Mouse (Mus musculus): Measurements from ENCODE around the gene Dnase2b.

Gene Dnase2b

GRCm38 (mm10) chr3:146569594-146569993, 45.8 kb downstream of the Dnase2b start:
- DNase-seq (ENCODE audit: low read depth): no peak

GRCm38 (mm10) chr3:146567884-146568530, 47.4 kb downstream of the Dnase2b start:
- peak; percentile 82 for DNase-seq (ENCODE audit: low read depth)

GRCm38 (mm10) chr3:146567366-146567765, 48.0 kb downstream of the Dnase2b start:
- peak; percentile 58 for DNase-seq (ENCODE audit: low read depth)

- DNase-seq (ENCODE audit: low read depth): no peak
These were observed 50.4 kb downstream of the Dnase2b start for GRCm38 (mm10) chr3:146565065-146565411.

- peak; percentile 94 for DNase-seq (ENCODE audit: low read depth)
These were observed 50.9 kb downstream of the Dnase2b start for GRCm38 (mm10) chr3:146564268-146565064.

- DNase-seq (ENCODE audit: low read depth): no peak
These were observed 52.5 kb downstream of the Dnase2b start for GRCm38 (mm10) chr3:146562936-146563335.

- DNase-seq (ENCODE audit: low read depth): no peak
These were observed 57.9 kb downstream of the Dnase2b start for GRCm38 (mm10) chr3:146557507-146557906.

- DNase-seq (ENCODE audit: low read depth): no peak
These were observed 58.8 kb downstream of the Dnase2b start for GRCm38 (mm10) chr3:146556567-146556966.

- DNase-seq (ENCODE audit: low read depth): no peak
These were observed 60.6 kb downstream of the Dnase2b start for GRCm38 (mm10) chr3:146554816-146555215.

GRCm38 (mm10) chr3:146543632-146544031, 71.8 kb downstream of the Dnase2b start:
- no peak for DNase-seq (ENCODE audit: low read depth)

- DNase-seq (ENCODE audit: low read depth): no peak
These were observed 74.7 kb downstream of the Dnase2b start for GRCm38 (mm10) chr3:146540521-146541273.

- no peak for DNase-seq (ENCODE audit: low read depth)
These were observed 80.4 kb downstream of the Dnase2b start for GRCm38 (mm10) chr3:146534986-146535385.

Measured in NIH3T3 (cell line).